Mouse (Mus musculus): ENCODE measurements around the gene Rabgef1. TPM values are rescaled to one million over a fixed set of nuclear protein-coding genes. Genes with fewer than 3 reads are reported as not detected.

Gene Rabgef1
- polyA plus RNA-seq, 1 experiment from 2014 or later: 34.5 TPM

Other genes with a start within 250 kb of the Rabgef1 start
- 19.2 TPM in 2 replicates for gene Vkorc1l1, start 229.8 kb upstream of the Rabgef1 start, polyA plus RNA-seq (2015; fragmentation: Nextera tagmentation; extraction: Ambion mirVana)
- 66.0 and 71.7 TPM in 2 replicates for gene Gusb, start 168.7 kb upstream of the Rabgef1 start, polyA plus RNA-seq (2015; fragmentation: Nextera tagmentation; extraction: Ambion mirVana)
- 46.5 and 47.8 TPM in 2 replicates for gene Asl, start 142.6 kb upstream of the Rabgef1 start, polyA plus RNA-seq (2015; fragmentation: Nextera tagmentation; extraction: Ambion mirVana)
- 32.1 and 33.1 TPM in 2 replicates for gene Crcp, start 142.5 kb upstream of the Rabgef1 start, polyA plus RNA-seq (2015; fragmentation: Nextera tagmentation; extraction: Ambion mirVana)
- 68.7 and 76.4 TPM in 2 replicates for gene Tpst1, start 98.5 kb upstream of the Rabgef1 start, polyA plus RNA-seq (2015; fragmentation: Nextera tagmentation; extraction: Ambion mirVana)
- 5.5 and 5.7 TPM in 2 replicates for gene Kctd7, start 26.9 kb upstream of the Rabgef1 start, polyA plus RNA-seq (2015; fragmentation: Nextera tagmentation; extraction: Ambion mirVana)
- 31.8 and 36.6 TPM in 2 replicates for gene Tmem248, start 45.3 kb downstream of the Rabgef1 start, polyA plus RNA-seq (2015; fragmentation: Nextera tagmentation; extraction: Ambion mirVana)
- 69.6 and 70.3 TPM in 2 replicates for gene Sbds, start 83.7 kb downstream of the Rabgef1 start, polyA plus RNA-seq (2015; fragmentation: Nextera tagmentation; extraction: Ambion mirVana)
- 21.6 and 25.2 TPM in 2 replicates for gene Tyw1, start 83.8 kb downstream of the Rabgef1 start, polyA plus RNA-seq (2015; fragmentation: Nextera tagmentation; extraction: Ambion mirVana)
- gene Caln1, start 197.7 kb downstream of the Rabgef1 start, polyA plus RNA-seq (2015; fragmentation: Nextera tagmentation; extraction: Ambion mirVana): 0.23 and 0.36 TPM in 2 replicates
- not detected in 2 replicates for gene A330070K13Rik, start 212.8 kb downstream of the Rabgef1 start, polyA plus RNA-seq (2015; fragmentation: Nextera tagmentation; extraction: Ambion mirVana)

Measured in stomach, embryonic 16.5 days (tissue).